1 mouse cellular context compared by ENCODE assay signal in genomic region chr5:77174779-77175178, GRCm38 (mm10).
TF ChIP-seq lines count a peak whose summit lies in the region.

No protein-coding gene starts in this region.

TF ChIP-seq in MEL, 35 proteins besides CTCF, POLR2A, EP300 and RAD21 (continued from another document):
- TF ChIP-seq SMC3 (IDR thresholded peaks at IDR 0.05; ENCODE audit: low read depth, low read length) (peak; percentile 19; the same call in 1 of the 2 replicates), MEF2A (IDR thresholded peaks at IDR 0.05; ENCODE audit: extremely low read depth, insufficient replicate concordance, low read depth, low read length, poor library complexity, severe bottlenecking) (0 out of 2 replicates have a peak, but pooled peaks have one; percentile 50), ZMIZ1 (IDR thresholded peaks at IDR 0.05; ENCODE audit: low read depth, low read length) (no peak), MXI1 (IDR thresholded peaks at IDR 0.05; ENCODE audit: low read depth, low read length) (peak; percentile 92), ETS1 (IDR thresholded peaks at IDR 0.05; ENCODE audit: low read depth, low read length) (peak; percentile 99), SIN3A (IDR thresholded peaks at IDR 0.05; ENCODE audit: low read length) (peak; percentile 90), NRF1 (IDR thresholded peaks at IDR 0.05; ENCODE audit: insufficient read depth, low read depth, low read length, poor library complexity, severe bottlenecking) (no peak), MYB (IDR thresholded peaks at IDR 0.05; ENCODE audit: low read depth, low read length) (peak; percentile 85), GATA1 (IDR thresholded peaks at IDR 0.05; ENCODE audit: low read depth, low read length) (peak; percentile 87), NELFE (IDR thresholded peaks at IDR 0.05; ENCODE audit: low read depth, low read length) (no peak), ZC3H11A (IDR thresholded peaks at IDR 0.05; ENCODE audit: low read depth, low read length) (no peak), GABPA (IDR thresholded peaks at IDR 0.05; ENCODE audit: low read depth, low read length) (no peak), HCFC1 (IDR thresholded peaks at IDR 0.05; ENCODE audit: low read depth, low read length) (no peak), MYC (IDR thresholded peaks at IDR 0.05; ENCODE audit: low read depth, low read length) (peak; percentile 90), CHD2 (IDR thresholded peaks at IDR 0.05; ENCODE audit: low read length) (peak; percentile 74), POLR2AphosphoS5 (IDR thresholded peaks at IDR 0.05; ENCODE audit: borderline replicate concordance, low read depth, low read length) (no peak), MAX (IDR thresholded peaks at IDR 0.05; ENCODE audit: low read length) (peak; percentile 86), TCF12 (IDR thresholded peaks at IDR 0.05; ENCODE audit: low read depth, low read length) (peak; percentile 91), JUND (IDR thresholded peaks at IDR 0.05; ENCODE audit: low read depth, low read length) (peak; percentile 92; the same call in 1 of the 2 replicates)
TF ChIP-seq in MEL: peak in this region for 17.
